Mouse (Mus musculus): Measurements from ENCODE around the gene Gm42372. TPM values are rescaled to one million over a fixed set of nuclear protein-coding genes. Genes with fewer than 3 reads are reported as not detected.

Gene Gm42372
- polyA plus RNA-seq, 1 experiment: 0.40 TPM

DNA sequence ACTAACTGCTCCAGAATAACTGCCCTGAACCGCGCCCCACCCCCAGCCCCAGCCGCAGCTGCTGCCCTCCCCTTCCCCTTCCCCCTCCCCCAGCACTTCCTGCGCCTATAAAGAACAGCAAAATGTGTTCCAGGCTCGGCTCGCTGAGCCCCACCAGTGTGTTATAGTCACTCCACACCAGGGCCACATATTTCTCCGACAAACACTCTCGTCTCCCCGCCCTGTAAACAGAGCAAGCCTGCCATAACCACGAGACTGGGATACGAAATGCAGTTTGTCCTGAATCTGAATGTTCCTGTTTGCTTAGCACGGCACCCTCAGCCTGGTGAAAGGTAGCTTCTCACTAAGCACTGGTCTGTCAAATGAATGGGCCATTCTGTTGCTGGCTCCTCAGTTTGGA, 2.5 kb upstream of the Gm42372 start:
- no peaks in the 10 kb centered on the region; the same call in 1 of the 2 replicates for H3K4me1 ChIP-seq (ENCODE audit: control insufficient read depth, insufficient read depth, insufficient read length)
- H3K4me3 ChIP-seq (ENCODE audit: extremely low read depth, insufficient read depth, insufficient read length): peak overlapping the region; percentile 41
- H3K27me3 ChIP-seq (ENCODE audit: control insufficient read depth, insufficient read depth, low read length): no peaks in the 10 kb centered on the region
- under 1% methylated on average over 12 of the region's 12 CpGs for WGBS
- TF ChIP-seq CTCF (IDR thresholded peaks at IDR 0.05; ENCODE audit: extremely low read depth, insufficient read depth, insufficient read length, insufficient replicate concordance): no peak
- TF ChIP-seq POLR2A (IDR thresholded peaks at IDR 0.05; ENCODE audit: low read depth, low read length): no peak; the same call in 1 of the 2 replicates
- H3K36me3 ChIP-seq (ENCODE audit: control insufficient read depth, insufficient read depth, low read length): no peaks in the 10 kb centered on the region
- DNase-seq (ENCODE audit: low read depth in 1 of 2, low spot score in 2 of 2): peak in 1 of 2 experiments; percentile 55
- H3K27ac ChIP-seq (ENCODE audit: insufficient read depth, low read length): 0 out of 2 replicates have a peak overlapping the region, but pooled peaks have one; percentile 14

DNA sequence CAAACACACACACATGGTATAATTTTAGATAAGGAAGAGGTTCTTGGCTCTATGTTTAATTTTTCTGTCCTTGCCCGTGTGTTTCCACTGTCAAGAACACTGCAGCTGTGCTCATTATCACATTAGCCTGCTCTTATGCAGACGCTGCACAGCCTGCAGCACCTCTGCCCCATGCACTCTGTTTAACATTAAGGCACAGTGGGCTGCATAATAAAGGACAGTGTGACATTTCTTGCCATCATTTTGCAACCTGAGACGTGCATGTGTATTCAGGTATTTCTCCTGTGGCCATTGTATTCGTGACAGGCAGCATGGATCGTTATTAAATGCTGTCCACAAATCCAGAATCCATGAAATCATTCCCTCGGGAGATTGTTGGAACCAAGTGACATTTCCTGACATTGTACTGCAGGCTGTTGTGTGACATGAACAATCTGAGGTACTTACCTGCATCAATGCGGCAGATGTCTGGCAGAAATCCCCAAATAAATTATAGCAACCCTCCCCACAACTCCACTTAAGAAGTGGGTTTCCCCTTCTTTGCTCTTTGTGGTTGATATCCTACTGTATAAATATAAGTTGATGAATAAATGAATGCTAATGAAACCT, 4.8 kb downstream of the Gm42372 start:
- no peak overlapping the region for H3K27ac ChIP-seq (ENCODE audit: insufficient read depth, low read length)
- DNase-seq (ENCODE audit: low read depth in 1 of 2, low spot score in 2 of 2): no peak
- TF ChIP-seq CTCF (IDR thresholded peaks at IDR 0.05; ENCODE audit: extremely low read depth, insufficient read depth, insufficient read length, insufficient replicate concordance): no peak
- TF ChIP-seq POLR2A (IDR thresholded peaks at IDR 0.05; ENCODE audit: low read depth, low read length): no peak
- peaks cover 7% of the 10 kb centered on the region; the same call in 1 of the 2 replicates for H3K4me1 ChIP-seq (ENCODE audit: control insufficient read depth, insufficient read depth, insufficient read length)
- no peak overlapping the region for H3K4me3 ChIP-seq (ENCODE audit: extremely low read depth, insufficient read depth, insufficient read length)
- H3K36me3 ChIP-seq (ENCODE audit: control insufficient read depth, insufficient read depth, low read length): no peaks in the 10 kb centered on the region
- no peaks in the 10 kb centered on the region for H3K27me3 ChIP-seq (ENCODE audit: control insufficient read depth, insufficient read depth, low read length)
- 80% methylated on average over 7 of the region's 7 CpGs for WGBS

DNA sequence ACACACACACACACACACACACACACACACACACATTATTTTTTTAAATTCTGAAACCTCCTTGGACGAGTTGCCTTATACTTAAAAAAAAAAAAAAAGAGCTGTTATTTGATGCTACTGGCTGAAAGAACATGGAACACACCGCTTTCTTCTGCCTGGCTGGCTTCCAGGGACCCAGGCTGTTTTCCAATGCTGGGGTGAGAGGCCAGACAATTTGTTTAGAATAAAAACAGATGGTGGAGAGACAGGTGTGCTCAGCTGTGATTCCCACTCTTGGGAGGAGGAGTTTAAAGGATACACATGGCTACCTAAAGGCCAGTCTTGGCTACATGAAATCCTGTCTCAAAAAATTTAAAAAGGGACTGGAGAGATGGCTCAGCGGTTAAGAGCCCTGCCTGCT, 5.5 kb downstream of the Gm42372 start:
- 78% methylated on average over 3 of the region's 3 CpGs for WGBS
- no peak for TF ChIP-seq CTCF (IDR thresholded peaks at IDR 0.05; ENCODE audit: extremely low read depth, insufficient read depth, insufficient read length, insufficient replicate concordance)
- no peak for TF ChIP-seq POLR2A (IDR thresholded peaks at IDR 0.05; ENCODE audit: low read depth, low read length)
- no peak for DNase-seq (ENCODE audit: low read depth in 1 of 2, low spot score in 2 of 2)
- Histone ChIP-seq H3K4me1 (ENCODE audit: control insufficient read depth, insufficient read depth, insufficient read length) (peaks cover 7% of the 10 kb centered on the region; the same call in 1 of the 2 replicates), H3K27me3 (ENCODE audit: control insufficient read depth, insufficient read depth, low read length) (no peaks in the 10 kb centered on the region), H3K36me3 (ENCODE audit: control insufficient read depth, insufficient read depth, low read length) (no peaks in the 10 kb centered on the region), H3K4me3 (ENCODE audit: extremely low read depth, insufficient read depth, insufficient read length) (no peak overlapping the region), H3K27ac (ENCODE audit: insufficient read depth, low read length) (no peak overlapping the region)

DNA sequence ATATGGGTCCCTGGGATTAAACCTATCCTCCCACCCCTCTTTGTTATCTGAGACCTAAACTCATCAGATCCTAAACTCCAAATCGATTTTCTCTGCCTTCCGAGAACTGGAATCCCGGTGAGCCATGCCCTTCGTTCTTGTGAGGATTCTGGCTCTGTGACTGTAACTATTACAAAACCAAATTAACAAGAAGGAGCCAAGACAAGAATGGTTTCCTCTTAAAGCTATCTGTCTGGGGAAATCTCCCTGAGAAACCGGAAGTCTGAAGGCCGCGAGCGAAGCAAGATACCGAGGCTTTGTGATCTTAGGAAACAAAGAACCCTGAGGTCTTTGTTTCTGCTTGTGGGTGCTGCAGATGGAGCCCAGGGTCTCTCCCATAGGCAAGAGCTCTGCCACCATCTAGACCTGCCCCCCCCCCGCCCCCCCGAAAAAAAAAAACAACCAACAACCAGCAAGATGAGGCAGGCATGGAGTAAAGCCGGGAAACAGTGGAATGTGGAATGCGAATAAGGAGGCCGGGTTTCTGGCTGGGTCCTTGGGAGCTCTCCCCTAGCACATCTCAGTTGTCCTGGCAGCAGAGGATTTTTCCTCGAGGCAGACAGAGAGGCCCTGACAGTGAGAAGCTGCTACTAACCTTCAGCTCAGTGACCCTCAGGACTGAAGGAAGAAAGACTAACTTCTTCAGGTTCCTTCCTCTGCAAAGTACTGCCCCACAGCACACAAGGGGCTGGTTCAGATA, 7.3 kb downstream of the Gm42372 start:
- no peak overlapping the region for H3K27ac ChIP-seq (ENCODE audit: insufficient read depth, low read length)
- H3K27me3 ChIP-seq (ENCODE audit: control insufficient read depth, insufficient read depth, low read length): 0 out of 2 replicates have a peak, but pooled peaks cover 3% of the 10 kb centered on the region
- DNase-seq (ENCODE audit: low read depth in 1 of 2, low spot score in 2 of 2): peak in 1 of 2 experiments; percentile 15
- H3K4me3 ChIP-seq (ENCODE audit: extremely low read depth, insufficient read depth, insufficient read length): no peak overlapping the region
- H3K4me1 ChIP-seq (ENCODE audit: control insufficient read depth, insufficient read depth, insufficient read length): peaks cover 7% of the 10 kb centered on the region; the same call in 1 of the 2 replicates
- 23% methylated on average over 15 of the region's 15 CpGs for WGBS
- no peaks in the 10 kb centered on the region for H3K36me3 ChIP-seq (ENCODE audit: control insufficient read depth, insufficient read depth, low read length)
- TF ChIP-seq POLR2A (IDR thresholded peaks at IDR 0.05; ENCODE audit: low read depth, low read length) (no peak), CTCF (IDR thresholded peaks at IDR 0.05; ENCODE audit: extremely low read depth, insufficient read depth, insufficient read length, insufficient replicate concordance) (no peak)

DNA sequence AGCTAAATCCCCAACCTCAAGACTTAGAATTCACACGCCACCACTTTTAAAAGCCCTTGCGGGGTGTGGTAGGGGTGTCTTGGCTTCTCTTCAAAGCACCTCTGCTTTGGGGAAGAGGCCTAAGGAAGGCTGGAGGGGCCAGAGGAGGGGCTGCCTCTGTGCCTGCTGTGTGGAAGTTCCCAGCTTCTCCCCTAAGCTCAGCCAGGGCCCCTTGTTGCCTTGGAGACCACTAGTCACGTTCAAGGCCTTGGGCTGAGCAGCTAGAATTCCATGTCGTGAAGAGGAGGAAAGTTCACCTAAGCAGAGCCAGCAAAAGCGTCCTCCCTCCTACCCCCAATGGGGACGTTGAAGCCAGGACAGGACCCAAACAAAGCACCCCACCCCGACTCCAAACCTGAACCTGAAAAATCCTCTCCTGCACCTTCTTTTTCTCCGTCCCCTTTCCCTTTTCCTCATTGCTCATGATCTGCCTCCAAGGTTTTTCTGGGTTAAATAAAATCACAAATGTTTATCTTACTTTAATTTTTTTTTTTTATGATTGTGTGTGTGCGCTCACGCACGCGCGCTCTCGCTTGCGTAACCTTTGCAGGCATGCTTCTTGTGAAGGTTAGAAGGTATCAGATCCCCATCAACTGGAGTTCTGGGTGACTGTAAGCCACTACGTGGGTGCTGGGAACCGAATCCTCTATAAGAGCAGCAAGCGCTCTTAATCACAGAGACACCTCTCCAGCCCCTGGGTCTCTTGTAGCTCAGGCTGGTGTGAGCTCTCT, 9.0 kb downstream of the Gm42372 start:
- H3K27ac ChIP-seq (ENCODE audit: insufficient read depth, low read length): no peak overlapping the region
- no peak for DNase-seq (ENCODE audit: low read depth in 1 of 2, low spot score in 2 of 2)
- WGBS: 70% methylated on average over 18 of the region's 18 CpGs
- H3K4me1 ChIP-seq (ENCODE audit: control insufficient read depth, insufficient read depth, insufficient read length): peaks cover 7% of the 10 kb centered on the region; the same call in 1 of the 2 replicates
- TF ChIP-seq POLR2A (IDR thresholded peaks at IDR 0.05; ENCODE audit: low read depth, low read length) (no peak), CTCF (IDR thresholded peaks at IDR 0.05; ENCODE audit: extremely low read depth, insufficient read depth, insufficient read length, insufficient replicate concordance) (no peak)
- no peaks in the 10 kb centered on the region for H3K36me3 ChIP-seq (ENCODE audit: control insufficient read depth, insufficient read depth, low read length)
- no peak overlapping the region for H3K4me3 ChIP-seq (ENCODE audit: extremely low read depth, insufficient read depth, insufficient read length)
- H3K27me3 ChIP-seq (ENCODE audit: control insufficient read depth, insufficient read depth, low read length): 0 out of 2 replicates have a peak, but pooled peaks cover 3% of the 10 kb centered on the region

DNA sequence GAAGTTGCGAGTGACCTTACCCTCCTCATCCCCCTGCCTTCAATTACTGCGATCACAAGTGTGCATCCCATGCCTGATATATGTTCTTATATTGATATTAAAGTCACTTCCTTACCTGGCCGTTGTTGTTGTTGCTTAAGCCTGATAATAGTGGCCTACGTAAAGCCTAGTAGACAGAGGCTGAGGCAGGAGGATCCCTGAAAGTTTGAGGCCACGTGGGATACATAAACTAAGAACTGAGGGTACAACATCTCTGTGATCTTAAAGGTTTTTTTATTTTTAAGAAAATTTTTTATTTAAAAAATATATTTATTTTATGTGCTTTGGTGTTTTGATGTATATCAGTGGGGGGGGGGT, 9.5 kb downstream of the Gm42372 start, which contains the start of gene Ccdc8:
Gene Ccdc8, plus strand, starts transcription at position 258 of the 357 bp plus-strand sequence.
- TF ChIP-seq CTCF (IDR thresholded peaks at IDR 0.05; ENCODE audit: extremely low read depth, insufficient read depth, insufficient read length, insufficient replicate concordance) (no peak), POLR2A (IDR thresholded peaks at IDR 0.05; ENCODE audit: low read depth, low read length) (no peak)
- Histone ChIP-seq H3K4me3 (ENCODE audit: extremely low read depth, insufficient read depth, insufficient read length) (no peak within 1 kb of the TSS; the same call in 1 of the 2 replicates), H3K36me3 (ENCODE audit: control insufficient read depth, insufficient read depth, low read length) (no peaks in the 10 kb centered on the region), H3K27ac (ENCODE audit: insufficient read depth, low read length) (no peak within 1 kb of the TSS), H3K27me3 (ENCODE audit: control insufficient read depth, insufficient read depth, low read length) (0 out of 2 replicates have a peak, but pooled peaks cover 3% of the 10 kb centered on the region), H3K4me1 (ENCODE audit: control insufficient read depth, insufficient read depth, insufficient read length) (peaks cover 7% of the 10 kb centered on the region; the same call in 1 of the 2 replicates)
- 88% methylated on average over 5 of the region's 5 CpGs for WGBS
- no peak for DNase-seq (ENCODE audit: low read depth in 1 of 2, low spot score in 2 of 2)

All from spleen, adult 2 months (tissue).